Mouse (Mus musculus) lung, postnatal 0 days (tissue): ENCODE measurements around the gene Tmem121b. TPM values are rescaled to one million over a fixed set of nuclear protein-coding genes. Genes with fewer than 3 reads are reported as not detected.

Source experiments
- ATAC-seq: fragments of 200-750 bp; cut with Nextera tagmentation; 2 replicates; pipeline ENCODE4 v1.8.0; 2017; ENCODE audit warnings: moderate library complexity
- DNase-seq: peaks from one replicate; pipeline ENCODE4 v3.0.0-alpha.2; 2016; ENCODE audit warnings: low spot score
- H3K27ac ChIP-seq: fragments of 300-500 bp; sonication (generic); 2 replicates; pipeline ENCODE4 v1.5.1; 2014; ENCODE audit warnings: antibody characterized with exemption, mild to moderate bottlenecking, low read length, mixed read lengths
- H3K27me3 ChIP-seq: fragments of 300-500 bp; sonication (generic); replicated peaks from 2 replicates; pipeline ENCODE4 v1.6.1; 2014; ENCODE audit warnings: low read length, mixed read lengths; ENCODE audit not compliant: insufficient read depth
- H3K36me3 ChIP-seq: fragments of 300-500 bp; sonication (generic); 2 replicates; pipeline ENCODE4 v1.6.1; 2014; ENCODE audit warnings: low read length, mixed read lengths; ENCODE audit not compliant: insufficient read depth
- H3K4me1 ChIP-seq: fragments of 300-500 bp; sonication (generic); 2 replicates; pipeline ENCODE4 v1.6.1; 2014; ENCODE audit warnings: antibody characterized with exemption, low read depth, low read length, mixed read lengths; ENCODE audit not compliant: insufficient read depth
- H3K4me2 ChIP-seq: fragments of 300-500 bp; sonication (generic); replicated peaks from 2 replicates; pipeline ENCODE4 v1.6.1; 2014; ENCODE audit warnings: low read depth, mild to moderate bottlenecking, low read length, moderate library complexity, mixed read lengths
- H3K4me3 ChIP-seq: fragments of 300-500 bp; sonication (generic); 2 replicates; pipeline ENCODE4 v1.5.1; 2014; ENCODE audit warnings: low read depth, low read length
- H3K9ac ChIP-seq: fragments of 300-500 bp; sonication (generic); replicated peaks from 2 replicates; pipeline ENCODE4 v1.6.1; 2014; ENCODE audit warnings: low read depth, mild to moderate bottlenecking
- H3K9me3 ChIP-seq: fragments of 300-500 bp; sonication (generic); 2 replicates; pipeline ENCODE4 v1.6.1; 2016; ENCODE audit warnings: low read length, mixed read lengths
- CTCF ChIP-seq: IDR thresholded peaks from 2 replicates; pipeline ENCODE4 v1.5.1; 2016; ENCODE audit warnings: antibody characterized with exemption, mild to moderate bottlenecking
- EP300 ChIP-seq: IDR thresholded peaks from 2 replicates; pipeline ENCODE4 v1.6.1; 2016; ENCODE audit warnings: antibody characterized with exemption, mild to moderate bottlenecking, control low read depth
- WGBS: fragments of 180-500 bp; shearing (Covaris S2); extraction: QIAGEN DNeasy Blood & Tissue Kit; methylation state at CpG from one replicate; pipeline ENCODE4 v1.1.7; 2014; 5-methylcytosine and 5-hydroxymethylcytosine counted together
- polyA plus RNA-seq: library from polyadenylated mRNA; unstranded; fragments of >200 nt; fragmentation: Nextera tagmentation; extraction: Ambion mirVana; gene quantifications from 2 replicates; pipeline ENCODE4 v1.2.1, GENCODE M21; 2015

The Tmem121b gene
- polyA plus RNA-seq, 1 experiment from 2014 or later, result 0.58 TPM

- Histone ChIP-seq H3K27ac (no peak overlapping the region), H3K4me1 (no peaks in the 10 kb centered on the region; the same call in 1 of the 2 replicates), H3K27me3 (no peaks in the 10 kb centered on the region), H3K4me2 (no peak overlapping the region), H3K9ac (no peak overlapping the region), H3K36me3 (no peaks in the 10 kb centered on the region), H3K4me3 (no peak overlapping the region), H3K9me3 (no peaks in the 10 kb centered on the region)
- ATAC-seq (no peak), DNase-seq (no peak)
- TF ChIP-seq CTCF (no peak), EP300 (no peak)
- WGBS, result 66% methylated on average over 1 of the region's 1 CpGs
Observed at GRCm38 (mm10) chr6:120532594-120532993, 39.0 kb upstream of the Tmem121b start.

DNA sequence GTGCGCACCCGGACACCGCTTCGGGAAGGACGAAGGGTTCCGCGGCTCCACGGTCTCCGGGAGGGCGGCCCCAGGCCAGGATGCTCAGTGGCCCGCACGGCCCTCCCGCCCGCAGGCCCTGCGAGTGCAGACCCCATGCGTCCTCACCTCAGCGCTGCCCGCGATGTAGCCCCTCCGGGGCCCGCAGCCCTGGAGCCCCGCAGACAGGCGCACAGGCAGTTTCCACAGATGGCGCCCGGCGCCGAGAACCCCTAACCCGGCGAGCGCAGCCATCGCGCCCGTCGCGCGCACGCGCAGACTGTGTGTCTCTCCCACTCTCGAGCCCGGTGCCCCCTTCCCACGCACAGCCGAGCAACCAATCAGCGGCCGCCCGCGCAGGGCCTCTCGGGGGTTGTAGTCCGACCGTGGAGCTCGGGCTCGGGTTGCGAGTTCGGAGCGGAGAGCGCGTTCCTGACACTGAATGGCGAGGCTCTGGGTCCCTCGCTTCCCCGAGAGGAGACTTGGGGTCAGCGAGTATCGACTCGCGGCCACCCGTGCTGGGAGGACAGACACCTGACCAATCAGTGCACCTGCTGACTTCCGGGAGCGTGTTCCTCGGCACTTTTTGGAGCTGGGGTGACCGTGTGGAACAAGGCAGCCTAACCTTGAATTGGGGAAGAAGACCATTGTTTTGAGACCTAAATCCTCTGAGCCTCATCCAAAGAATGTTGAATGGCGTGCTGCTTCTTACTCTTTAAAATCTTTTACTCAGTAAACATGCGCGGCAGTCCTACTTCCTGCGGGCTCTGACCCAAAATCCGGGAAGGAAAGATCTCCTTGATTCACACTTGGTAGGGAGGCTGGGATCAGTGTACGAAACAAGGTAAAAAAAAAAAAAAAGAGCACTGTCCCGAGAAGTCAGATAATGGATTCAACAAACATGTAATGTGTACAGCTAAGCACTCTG lies 37.7 kb upstream of the Tmem121b start, which contains the start of gene Hdhd5:
TSS of gene Hdhd5 (minus strand) at position 300 of the 946 bp plus-strand sequence.
- Histone ChIP-seq H3K27ac (peak within 1 kb of the TSS; percentile 55; the same call in 1 of the 2 replicates), H3K4me2 (peak within 1 kb of the TSS; percentile 88), H3K27me3 (no peaks in the 10 kb centered on the region), H3K36me3 (no peaks in the 10 kb centered on the region), H3K4me3 (peak within 1 kb of the TSS; percentile 87), H3K9me3 (no peaks in the 10 kb centered on the region), H3K4me1 (no peaks in the 10 kb centered on the region; the same call in 1 of the 2 replicates), H3K9ac (peak within 1 kb of the TSS; percentile 60)
- peak; percentile 96 for DNase-seq
- no peak for TF ChIP-seq EP300
- TF ChIP-seq CTCF, result no peak
- peak; percentile 100 for ATAC-seq
- under 1% methylated on average over 69 of the region's 75 CpGs for WGBS

- Histone ChIP-seq H3K27me3 (no peaks in the 10 kb centered on the region), H3K27ac (no peak overlapping the region), H3K4me3 (no peak overlapping the region), H3K4me1 (no peaks in the 10 kb centered on the region; the same call in 1 of the 2 replicates), H3K9me3 (no peaks in the 10 kb centered on the region), H3K36me3 (no peaks in the 10 kb centered on the region), H3K9ac (no peak overlapping the region), H3K4me2 (no peak overlapping the region)
- WGBS, result 60% methylated on average over 4 of the region's 4 CpGs
- TF ChIP-seq EP300, result no peak
- no peak for TF ChIP-seq CTCF
- DNase-seq, result no peak
- ATAC-seq, result no peak
Observed at GRCm38 (mm10) chr6:120529123-120529522, 35.5 kb upstream of the Tmem121b start.

DNA sequence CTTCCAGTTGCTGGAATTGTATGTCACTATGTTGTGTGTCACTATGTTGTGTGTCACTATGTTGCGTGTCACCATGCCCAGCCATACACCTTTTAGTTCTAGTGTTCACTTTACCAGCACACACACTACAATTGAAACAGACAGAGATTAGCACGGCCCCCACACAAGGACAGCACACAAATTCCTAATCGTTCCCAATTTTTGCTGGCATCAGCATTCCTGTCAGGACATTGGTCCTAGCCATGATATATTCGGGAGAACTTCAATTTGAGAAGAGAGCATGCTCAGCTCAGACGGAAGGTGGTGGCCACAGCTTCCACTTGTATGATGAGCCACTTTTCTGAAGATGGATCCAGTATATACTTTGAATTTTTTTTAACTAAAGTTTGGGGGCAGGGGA lies 31.2 kb upstream of the Tmem121b start:
- Histone ChIP-seq H3K9me3 (no peaks in the 10 kb centered on the region), H3K4me3 (no peak overlapping the region), H3K4me1 (no peaks in the 10 kb centered on the region), H3K4me2 (no peak overlapping the region), H3K27me3 (no peaks in the 10 kb centered on the region), H3K36me3 (peaks cover 7% of the 10 kb centered on the region; the same call in 1 of the 2 replicates), H3K27ac (no peak overlapping the region), H3K9ac (no peak overlapping the region)
- TF ChIP-seq EP300, result no peak
- no peak for TF ChIP-seq CTCF
- ATAC-seq (no peak), DNase-seq (no peak)
- WGBS, result 81% methylated on average over 5 of the region's 5 CpGs

GRCm38 (mm10) chr6:120519647-120520046 lies 26.0 kb upstream of the Tmem121b start:
- ATAC-seq (no peak), DNase-seq (peak; percentile 39)
- no peak overlapping the region for H3K9ac ChIP-seq
- H3K27me3 ChIP-seq, result no peaks in the 10 kb centered on the region
- no peak overlapping the region for H3K4me2 ChIP-seq
- no peaks in the 10 kb centered on the region for H3K9me3 ChIP-seq
- H3K4me3 ChIP-seq, result no peak overlapping the region
- 56% methylated on average over 5 of the region's 5 CpGs for WGBS
- no peak overlapping the region for H3K27ac ChIP-seq
- TF ChIP-seq CTCF (no peak), EP300 (no peak)
- H3K4me1 ChIP-seq, result no peaks in the 10 kb centered on the region
- peaks cover 7% of the 10 kb centered on the region; the same call in 1 of the 2 replicates for H3K36me3 ChIP-seq

DNA sequence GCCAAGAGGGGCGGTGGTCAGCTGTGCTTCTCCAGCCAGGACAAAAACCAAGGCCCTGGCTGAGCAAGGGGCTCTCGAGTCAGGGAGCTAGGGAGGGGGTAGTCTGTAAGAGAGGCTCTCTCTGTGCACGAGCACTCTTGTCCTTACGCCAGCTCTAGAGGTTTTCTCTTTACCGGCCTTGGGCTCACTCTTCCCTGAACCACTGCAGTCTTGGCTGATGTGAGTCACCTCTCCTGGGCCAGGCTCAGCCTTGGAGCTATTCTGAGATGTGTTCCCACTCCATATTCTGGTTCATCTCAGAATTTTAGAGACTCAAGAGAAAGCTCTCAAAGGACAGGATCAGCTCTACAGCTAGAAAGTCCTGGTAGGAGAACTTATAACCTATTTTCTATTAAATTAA lies 23.7 kb upstream of the Tmem121b start:
- 75% methylated on average over 5 of the region's 5 CpGs for WGBS

More for the DNA sequence above, 23.7 kb upstream of the Tmem121b start:
- H3K4me2 ChIP-seq, result no peak overlapping the region
- ATAC-seq (no peak), DNase-seq (no peak)
- no peaks in the 10 kb centered on the region for H3K27me3 ChIP-seq
- TF ChIP-seq CTCF (no peak), EP300 (no peak)
- H3K9me3 ChIP-seq, result no peaks in the 10 kb centered on the region
- H3K9ac ChIP-seq, result no peak overlapping the region
- no peak overlapping the region for H3K27ac ChIP-seq
- no peak overlapping the region for H3K4me3 ChIP-seq
- H3K36me3 ChIP-seq, result 0 out of 2 replicates have a peak, but pooled peaks cover 3% of the 10 kb centered on the region
- H3K4me1 ChIP-seq, result no peaks in the 10 kb centered on the region
